Mouse (Mus musculus): ENCODE results near the gene Dnajb4.
"Not testable (repeated sequence)": the region's sequence is repeated elsewhere in the genome, so short reads cannot be mapped to it uniquely, and the experiment has no call there.

Dnajb4 gene

DNA sequence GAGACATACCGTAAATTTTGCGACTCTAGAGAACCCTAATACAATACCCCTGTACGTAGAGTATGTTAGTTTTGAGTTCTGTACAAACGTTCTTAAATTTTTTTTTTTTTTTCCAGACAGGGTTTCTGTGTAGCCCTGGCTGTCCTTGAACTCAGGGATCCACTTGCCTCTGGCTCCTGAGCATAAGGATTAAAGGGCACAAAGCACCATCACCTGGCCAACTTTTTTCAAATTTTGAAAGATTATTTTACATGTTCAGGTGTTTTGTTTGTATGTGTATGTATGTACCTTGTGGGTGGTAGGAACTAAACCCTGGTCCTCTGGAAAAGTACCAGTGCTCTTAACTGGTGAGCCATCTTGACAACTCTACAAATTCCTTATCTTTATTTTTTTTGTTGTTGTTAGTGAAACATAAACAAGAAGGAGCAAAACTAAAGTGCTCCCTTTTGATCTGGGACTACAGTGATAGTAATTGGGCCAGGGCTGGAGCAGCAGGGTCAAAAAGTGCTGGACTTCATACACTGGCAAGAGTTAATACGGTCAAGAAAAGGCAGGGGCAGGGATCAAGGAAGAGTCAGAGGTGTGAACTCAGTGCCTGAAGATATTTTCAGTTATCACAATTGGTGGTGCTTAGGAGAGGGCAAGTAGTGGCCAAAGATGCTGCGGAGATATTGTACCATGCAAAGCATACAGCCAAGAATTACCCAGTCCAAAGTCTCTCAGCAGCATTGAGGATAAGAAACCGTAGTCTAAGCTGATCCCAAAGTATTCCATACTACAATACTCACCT is 1.8 kb downstream of the Dnajb4 start:
- DNase-seq, result no peak

DNA sequence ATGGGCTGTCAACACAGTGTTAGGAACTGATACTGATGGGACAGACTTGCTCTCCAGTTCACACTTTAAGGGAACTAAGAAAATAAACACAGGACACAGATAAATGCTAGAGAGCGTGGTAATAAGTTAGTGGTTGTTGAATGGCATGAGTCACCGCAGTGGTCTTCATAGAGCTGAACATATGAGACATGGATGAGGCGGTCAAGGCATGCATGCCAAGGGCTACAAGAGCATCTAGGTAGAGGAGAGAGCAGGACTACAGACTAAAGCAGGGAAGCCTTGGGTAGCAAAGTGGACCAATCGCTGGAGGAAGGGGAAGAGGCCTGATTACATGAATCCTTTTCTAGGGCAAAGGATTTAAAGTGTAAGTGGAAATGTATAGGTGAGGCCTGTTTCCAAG is 2.9 kb downstream of the Dnajb4 start:
- no peak for DNase-seq

DNA sequence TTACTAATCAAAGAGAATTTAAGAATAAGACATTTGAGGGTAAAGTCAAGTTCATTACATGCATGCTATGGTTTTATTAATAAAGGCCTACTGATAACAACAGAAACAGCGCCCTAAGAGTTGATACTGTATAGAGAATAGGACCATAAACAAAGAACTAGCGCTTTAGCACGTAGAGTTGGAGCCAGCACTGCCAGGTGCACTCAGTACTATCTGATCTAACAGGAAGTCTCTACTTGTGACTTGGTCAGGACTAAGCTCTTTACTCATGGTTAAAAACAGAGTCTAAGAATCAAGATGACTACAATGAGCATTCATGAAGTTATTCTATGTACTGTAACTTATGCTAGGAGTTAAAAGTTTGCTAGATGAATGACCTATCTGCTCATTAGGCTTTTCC is 5.5 kb downstream of the Dnajb4 start:
- DNase-seq, result no peak

DNA sequence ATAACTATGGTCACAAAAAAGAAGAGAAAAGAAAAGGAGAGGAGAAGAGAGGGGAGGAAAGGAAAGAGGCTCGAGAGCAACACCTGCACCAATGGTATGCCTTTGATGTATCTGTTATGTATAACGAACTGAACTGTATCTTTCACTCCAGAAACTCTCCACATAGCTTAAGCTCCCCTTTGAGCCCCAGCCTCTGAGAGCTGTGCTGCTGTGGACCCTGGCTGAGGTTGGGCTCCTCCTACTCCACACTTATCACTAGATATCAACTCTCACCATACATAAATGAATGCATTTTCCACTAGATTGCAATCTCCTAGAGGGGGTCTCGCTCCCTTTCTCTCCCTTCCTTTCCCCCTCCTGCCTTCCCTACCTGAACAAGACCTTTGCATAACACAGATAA is 6.1 kb downstream of the Dnajb4 start:
- DNase-seq, result no peak

DNA sequence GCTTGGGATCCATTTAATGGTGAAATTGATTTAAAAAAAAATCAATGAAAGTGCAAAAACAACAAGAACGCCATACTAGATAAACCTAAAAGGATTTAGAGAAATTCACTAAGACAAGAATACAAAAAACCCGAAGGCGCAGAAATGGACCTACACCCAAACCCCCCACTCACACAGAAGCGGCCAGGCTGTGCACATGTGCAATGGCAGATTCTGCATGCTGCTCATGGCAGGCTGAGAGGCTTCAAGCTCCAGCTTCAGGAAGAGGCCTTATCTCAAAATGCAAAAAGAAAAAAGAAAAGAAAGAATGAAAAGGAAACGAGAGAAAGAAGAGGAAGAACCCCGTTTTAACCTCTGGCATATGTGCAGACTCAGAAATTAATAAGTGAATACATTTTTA is 6.7 kb downstream of the Dnajb4 start:
- DNase-seq, result no peak

DNA sequence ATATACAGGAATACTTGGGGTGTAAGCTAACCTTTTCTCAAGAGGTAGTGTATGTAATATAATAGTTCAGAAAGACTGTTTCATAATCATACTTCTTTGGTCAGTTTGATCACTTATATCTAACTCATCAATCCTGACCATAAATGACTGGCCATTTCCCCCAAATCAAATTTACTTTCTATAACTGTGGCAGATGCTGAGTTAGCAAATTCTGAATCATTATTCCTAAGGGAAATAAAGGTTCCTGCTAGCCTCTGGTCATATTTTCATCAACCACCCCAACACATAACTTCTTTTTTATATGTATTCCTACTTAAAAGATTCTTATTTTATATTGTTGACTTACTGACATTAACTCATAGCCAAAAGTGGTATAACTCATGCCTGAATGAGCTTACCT is 7.2 kb downstream of the Dnajb4 start:
- no peak for DNase-seq

DNA sequence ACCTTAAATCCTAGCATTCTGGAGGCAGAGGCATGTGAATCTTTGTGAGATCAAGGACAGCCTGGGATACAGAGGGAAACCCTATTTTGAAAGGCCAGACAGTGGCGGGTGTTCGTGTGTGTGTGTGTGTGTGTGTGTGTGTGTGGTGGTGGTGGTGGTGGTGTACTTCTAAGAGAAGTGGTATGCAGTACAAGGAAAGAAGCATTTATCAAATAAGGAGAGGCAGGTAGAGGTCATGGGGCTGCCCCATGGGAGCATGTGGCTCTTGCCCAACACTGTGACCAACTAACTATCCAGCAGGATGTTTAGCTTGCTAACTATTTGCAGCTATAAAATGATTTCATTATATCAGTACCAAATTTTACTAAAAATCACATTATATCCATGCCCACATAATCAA is 8.5 kb downstream of the Dnajb4 start:
- no peak for DNase-seq

DNA sequence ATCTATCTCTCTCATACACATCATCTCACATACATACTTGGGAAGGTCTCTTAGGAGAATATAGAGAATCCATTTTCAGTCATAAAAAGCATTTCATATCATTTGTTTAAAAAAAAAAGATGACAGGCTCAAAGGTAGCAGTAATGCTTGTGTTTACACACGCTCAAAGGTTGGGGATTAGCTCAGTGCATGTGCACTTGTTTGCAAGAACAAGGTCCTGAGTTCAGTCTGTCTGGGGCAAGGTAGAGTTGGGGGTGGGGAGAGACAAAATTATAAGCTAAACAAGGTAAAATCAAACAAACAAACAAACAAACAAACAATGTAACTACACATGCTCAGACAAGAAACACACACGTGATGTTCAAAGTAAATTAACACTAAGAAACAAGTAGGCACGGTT is 8.9 kb downstream of the Dnajb4 start:
- no peak for DNase-seq

DNA sequence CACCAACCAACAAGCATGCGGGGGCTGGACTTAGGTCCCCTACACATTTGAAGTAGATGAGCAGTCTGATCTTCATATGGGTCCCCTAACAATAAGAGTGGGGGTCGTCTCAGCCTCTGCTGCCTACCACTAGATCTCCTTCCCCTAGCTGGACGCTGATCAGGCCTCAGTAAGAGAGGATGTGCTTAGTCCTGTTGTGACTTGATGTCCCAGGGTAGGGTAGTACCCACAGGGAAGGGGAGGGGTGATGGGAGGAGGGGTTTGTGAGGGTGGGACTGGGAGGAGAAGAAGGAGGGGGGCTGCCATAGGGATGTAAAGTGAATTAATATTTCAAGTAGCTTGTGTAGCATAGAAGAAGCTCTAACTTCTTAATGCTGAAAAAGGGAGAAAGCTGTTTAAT is 11.0 kb downstream of the Dnajb4 start:
- no peak for DNase-seq

DNA sequence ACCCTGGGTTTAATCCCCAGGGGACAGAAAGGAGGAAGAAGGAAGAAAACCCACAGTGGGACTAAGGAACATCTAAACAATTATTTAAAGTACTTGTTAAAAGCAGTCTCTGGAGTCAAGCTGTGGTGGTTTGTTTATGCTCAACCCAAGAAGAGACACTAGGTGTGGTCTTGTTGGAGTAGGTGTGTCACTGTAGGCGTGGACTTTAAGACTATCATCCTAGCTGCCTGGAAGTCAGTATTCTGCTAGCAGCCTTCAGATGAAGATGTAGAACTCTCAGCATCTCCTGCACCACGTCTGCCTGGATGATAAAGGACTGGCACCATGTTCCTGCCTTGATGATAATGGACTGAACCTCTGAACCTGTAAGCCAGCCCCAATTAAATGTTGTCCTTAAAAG is 12.9 kb downstream of the Dnajb4 start:
- DNase-seq, result not testable (repeated sequence)

DNA sequence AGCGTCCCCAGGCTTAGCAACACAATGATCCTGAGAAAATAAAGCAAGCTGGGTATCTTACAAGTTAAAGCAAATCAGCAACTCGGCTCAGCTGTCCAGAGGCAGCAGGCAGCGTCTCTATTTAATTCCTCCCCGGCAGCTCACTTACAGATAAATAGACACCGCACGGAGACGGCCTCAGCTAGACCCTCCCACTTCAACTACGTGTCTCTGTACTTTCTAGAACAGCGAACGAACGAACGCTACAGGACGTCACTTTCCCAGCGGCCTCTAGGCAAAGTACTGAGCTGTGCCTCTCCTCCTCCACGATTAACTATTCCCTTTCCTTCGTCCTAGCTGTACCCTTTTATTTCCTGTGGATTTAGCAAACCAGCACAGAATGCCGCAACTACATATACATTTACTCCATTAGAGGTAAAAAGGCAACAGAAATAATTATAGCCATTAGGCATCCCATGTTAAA is 16.4 kb downstream of the Dnajb4 start:
- DNase-seq, result peak; percentile 93

DNA sequence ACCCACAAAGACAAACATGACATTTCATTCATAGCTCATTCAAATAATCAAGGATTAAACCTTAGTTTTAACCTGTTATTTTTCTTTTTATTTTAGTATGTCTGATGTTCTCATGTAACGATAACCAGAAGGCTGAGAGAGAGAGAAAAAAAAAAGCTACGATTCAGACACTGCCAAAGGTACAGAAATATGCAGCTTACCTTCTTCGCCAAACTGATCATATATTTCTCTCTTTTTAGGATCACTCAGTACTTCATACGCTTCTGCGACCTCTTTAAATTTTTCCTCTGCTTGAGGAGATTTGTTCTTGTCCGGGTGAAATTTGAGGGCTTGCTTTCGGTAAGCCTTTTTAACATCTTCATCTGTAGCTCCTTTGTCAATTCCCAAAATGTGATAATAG is 16.9 kb downstream of the Dnajb4 start:
- no peak for DNase-seq

DNA sequence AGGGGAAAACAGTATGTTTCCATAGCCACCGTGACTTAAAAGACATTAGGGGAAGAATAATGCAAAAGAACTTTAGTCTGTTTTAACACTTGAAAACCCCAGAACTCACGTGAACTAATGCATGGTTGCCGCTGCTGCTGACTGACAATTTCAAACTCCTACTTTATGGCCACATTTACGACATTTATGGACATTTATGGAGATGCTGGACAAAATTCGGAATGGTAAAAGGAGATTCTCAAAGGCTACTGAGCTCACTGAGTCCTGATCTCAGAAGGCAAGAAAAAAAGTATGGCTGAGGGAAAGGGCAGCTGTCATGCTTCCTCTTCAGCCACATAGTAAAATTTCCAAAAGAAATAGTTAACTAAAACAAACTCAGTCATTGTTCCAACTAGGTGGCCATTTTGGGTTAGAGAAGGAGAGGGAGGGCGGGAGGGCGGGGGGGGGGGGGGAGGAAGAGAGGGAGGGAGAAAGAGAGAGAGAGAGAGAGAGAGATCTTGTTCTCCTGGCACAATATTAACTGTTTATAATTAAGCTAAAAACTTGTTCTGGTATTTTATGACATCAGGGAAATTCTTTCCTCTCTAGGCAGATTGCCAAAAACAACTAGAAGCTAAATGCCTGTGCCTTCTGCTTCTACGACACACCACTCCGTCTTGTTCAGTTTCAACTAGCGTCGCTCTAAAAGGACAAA is 17.7 kb downstream of the Dnajb4 start:
- DNase-seq, result peak; percentile 50

DNA sequence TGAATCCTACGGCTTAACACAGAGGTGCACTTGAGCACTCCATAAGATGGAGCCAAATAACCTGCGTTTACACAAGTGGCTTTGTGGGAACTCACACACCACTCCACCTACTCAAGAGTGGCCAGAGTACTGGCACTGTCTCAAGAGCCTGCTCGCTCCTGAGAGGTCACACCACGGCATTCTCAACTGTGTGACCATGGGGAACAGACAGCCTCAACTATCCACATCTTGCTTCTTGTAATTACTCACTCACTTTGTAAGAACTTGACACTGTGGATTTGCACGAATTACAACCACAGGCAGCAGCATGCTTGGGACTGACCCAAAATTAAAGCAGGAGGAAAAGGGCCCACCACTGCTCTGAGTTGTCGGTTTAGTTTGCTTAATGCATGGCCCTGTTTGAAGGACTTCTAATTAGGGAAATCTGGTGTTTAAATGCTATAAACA is 18.3 kb downstream of the Dnajb4 start:
- peak; percentile 81 for DNase-seq

DNA sequence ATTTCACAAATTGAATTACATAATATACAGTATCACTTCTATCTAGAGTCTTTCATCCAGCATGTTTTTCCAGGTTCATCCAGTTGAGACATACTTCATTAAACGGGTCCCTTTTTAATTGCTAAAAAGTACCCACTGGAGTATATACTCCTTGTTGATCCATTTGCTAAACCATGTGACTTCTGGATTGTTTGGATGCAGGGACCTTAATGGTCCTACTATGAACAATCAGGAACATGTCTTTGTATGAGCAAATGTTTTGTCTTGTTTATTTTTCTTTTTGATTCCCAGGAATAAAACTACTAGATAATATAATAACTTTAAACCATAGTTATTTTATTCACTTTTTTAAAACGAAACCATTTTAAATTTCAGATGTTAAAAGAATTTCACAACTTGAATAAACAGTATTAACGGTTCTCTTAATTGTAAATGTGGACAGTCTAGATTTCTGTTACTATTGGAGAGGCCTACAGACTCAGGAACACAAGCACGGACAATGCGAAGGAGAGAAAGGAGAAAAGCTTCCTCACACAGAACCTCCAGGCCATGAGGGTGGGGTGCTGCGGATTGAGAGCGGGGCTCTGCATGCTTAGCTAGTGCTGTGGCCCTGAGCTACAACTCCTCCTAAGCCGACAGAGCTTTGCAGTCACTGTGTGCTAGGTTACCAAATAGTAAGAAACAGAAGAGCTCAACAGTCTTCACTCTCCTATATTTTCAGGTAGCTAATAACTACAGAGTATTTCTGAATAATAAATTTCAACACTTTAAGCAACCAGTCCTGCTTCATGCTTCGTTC is 19.2 kb downstream of the Dnajb4 start:
- no peak for DNase-seq

DNA sequence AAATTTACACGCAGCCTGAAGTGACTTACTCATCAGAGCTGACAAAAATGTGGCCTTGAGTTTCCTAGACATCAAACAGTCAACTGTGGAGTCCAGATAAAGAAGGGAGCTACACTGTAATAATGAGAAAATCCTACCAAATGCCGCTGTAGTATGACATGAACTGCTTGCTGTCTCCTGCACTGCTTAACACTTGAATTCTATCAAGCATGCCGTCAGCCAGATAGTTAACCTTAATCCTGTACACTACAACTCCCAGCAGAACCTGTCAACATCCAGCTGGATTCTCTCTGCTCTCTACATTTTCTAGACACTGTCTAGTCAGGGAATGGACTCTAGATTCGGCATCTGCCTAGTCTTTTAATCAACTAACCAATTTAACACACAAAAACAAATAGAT is 20.8 kb downstream of the Dnajb4 start:
- no peak for DNase-seq

DNA sequence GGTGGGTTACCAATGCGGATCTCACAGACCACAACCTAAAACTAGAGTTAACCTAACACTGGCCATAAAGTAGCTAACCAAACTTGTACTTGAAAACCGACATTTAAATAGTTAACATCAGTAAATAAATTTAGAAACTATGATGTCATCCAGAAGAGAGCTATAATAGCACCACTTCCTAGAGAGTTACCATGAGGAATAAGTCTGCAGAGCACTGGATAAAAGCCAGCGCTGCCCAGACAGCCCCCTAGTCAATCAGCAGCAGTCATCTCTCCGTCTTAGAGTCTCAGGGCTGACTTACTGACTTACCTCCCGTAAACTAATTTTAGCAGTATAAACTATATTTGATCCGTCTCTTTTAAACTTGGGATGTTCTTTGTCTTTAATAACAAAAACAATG is 24.0 kb downstream of the Dnajb4 start:
- DNase-seq, result no peak

DNA sequence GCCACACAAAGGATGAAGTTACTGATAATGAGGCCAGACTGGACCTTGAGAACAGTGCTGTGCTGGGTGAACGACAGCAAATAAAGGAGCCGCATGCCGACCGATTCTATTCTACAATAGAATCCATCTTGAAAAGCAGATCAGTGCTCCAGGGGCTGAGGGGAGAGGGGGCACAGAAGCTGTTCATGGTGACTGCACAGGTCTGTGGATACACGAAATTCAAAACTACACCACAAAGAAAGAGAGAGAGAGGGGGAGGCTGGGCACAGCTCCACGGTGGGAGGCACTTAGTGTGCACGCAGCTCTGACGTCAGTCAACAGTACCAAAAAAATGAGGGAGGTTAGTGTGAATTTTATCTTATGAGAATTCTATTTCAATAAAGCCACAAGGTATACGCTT is 26.6 kb downstream of the Dnajb4 start:
- no peak for DNase-seq

DNA sequence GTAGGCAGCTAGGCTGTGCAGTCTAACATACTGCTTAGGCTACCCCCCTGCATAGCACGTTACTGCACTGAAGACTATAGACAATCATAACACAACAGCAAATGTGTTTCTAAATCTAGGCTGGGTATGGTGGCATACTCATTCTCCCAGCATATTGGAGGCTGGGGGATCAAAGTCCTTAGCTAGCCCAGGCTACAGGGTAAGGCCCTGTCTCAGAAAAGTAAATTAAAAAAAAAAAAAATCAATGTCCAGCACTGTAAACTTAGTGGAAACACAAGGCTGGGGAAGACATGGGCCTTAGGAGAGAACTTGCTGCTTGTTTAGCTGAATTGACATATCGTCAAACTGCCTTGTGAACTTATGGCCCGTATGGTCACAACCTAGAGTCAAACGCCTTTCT is 29.5 kb downstream of the Dnajb4 start:
- DNase-seq, result no peak

DNA sequence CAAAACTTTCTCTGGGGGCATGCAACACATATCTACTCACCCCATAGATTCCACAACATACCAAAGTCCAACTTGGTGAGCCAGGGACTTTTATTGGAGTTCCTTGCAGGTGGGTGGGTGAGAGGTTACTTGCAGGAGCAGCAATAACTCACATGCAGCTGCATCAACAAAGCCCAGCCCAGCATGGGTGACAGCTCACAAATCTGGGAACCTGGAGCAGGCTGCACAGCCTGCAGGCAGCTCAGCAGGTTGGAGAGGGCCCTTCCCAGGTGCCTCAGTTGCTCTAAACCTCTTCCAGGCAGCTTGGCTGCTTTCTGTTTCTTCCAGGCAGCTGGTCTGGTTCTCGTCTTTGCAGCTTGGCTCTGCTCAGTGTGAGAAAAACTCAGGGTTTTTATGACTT is 30.8 kb downstream of the Dnajb4 start:
- DNase-seq, result no peak

DNA sequence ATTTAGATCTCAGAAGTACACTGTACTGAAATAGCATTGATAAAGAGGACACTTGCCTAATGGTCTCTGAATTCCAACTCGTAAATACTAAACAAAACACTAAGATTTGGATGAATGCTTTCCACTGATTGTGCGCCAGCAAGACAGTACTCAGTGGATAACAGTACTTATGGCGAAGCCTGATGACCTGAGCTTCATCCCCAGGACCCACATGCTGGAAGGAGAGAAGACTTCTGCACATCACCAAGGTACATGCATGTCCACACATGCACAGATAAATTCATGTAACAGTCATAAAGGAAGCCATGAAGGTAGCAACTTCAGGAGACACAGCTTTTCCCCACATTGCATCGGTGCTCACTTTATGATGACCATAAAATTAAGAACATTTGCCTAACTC is 31.3 kb downstream of the Dnajb4 start:
- DNase-seq, result no peak

DNA sequence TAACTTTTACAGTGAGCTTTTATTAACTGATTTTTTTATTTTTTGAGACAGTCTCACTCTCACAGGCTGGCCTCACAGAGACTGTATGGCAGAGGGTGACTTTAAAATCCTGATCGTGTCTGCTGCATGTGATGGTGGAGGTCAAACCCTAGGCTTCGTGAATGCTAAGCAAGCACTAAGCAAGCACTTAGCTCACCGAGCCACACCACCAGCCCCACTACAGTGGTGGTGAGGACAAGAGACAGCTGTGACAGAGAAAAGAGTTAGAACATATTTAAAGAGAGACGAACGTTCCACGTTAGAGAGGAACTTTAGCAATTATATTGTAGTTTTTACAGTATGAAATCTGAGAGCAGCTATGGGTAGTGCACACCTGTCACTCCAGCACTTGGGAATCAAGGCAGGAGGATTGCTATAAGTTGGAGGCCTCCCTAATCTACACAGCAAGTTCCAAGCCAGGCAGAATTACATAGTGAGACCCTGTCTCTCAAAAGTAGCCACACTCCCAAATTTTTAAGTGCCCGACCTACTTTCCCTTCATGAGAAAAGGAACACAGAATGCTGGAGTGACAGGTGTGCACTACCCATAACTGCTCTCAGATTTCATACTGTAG is 37.7 kb downstream of the Dnajb4 start:
- peak; percentile 75 for DNase-seq

DNA sequence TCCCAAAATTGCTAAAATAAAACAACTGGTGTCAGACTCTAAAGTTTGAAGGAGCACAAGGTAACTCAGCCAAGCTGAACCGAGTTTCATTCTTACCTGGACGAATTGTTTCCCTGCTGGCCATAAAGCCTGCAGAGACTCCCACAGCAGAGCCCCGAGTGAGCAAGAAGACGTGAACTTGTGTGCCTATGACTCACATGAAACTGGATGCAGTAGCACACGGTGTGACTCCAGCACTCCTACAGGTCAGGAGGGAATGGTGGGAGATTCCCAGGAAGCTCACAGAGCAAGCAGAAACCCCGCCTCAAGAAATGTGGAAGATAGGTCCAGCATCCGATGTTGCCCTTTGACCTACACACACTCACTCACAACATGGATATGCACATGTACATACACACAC is 38.2 kb downstream of the Dnajb4 start:
- DNase-seq, result no peak

All from lung, postnatal 10 days (tissue).